Mouse (Mus musculus): Measurements from ENCODE around the gene Zfp652. TPM values are rescaled to one million over a fixed set of nuclear protein-coding genes. Genes with fewer than 3 reads are reported as not detected.

Zfp652 gene
- polyA plus RNA-seq, 1 experiment from 2014 or later: 24.9 TPM

DNA sequence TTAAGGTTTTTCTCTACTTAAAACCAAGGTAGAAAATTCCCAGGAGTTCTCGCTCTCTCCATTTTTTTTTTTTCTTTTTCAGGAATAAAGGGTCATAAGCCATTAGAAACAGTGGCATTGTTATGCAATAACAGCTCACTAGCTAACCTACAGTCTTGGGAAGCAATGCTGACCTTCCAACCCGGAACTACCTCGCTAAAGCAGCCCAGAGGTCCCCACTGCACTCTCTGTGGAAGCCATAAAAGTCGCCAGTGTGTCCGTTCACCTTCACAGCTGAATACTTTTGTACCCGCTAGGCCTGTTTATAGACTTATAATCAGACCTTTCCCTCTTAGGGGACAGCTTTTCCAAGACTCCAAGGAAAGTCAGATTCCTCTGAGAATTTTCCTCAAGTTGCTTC lies 55.8 kb downstream of the Zfp652 start:
- ATAC-seq (ENCODE audit: insufficient number of reproducible peaks, insufficient read depth, low FRiP score, low TSS enrichment, low read depth): no peak
- no peaks in the 10 kb centered on the region for H3K27me3 ChIP-seq
- H3K36me3 ChIP-seq: peaks cover 56% of the 10 kb centered on the region
- H3K4me3 ChIP-seq (replicated peaks): no peak overlapping the region
- no peak overlapping the region for H3K27ac ChIP-seq
- H3K4me2 ChIP-seq: no peak overlapping the region
- no peak overlapping the region for H3K9ac ChIP-seq (replicated peaks)
- WGBS: 71% methylated on average over 6 of the region's 6 CpGs
- H3K4me1 ChIP-seq (replicated peaks): peaks cover 5% of the 10 kb centered on the region; the same call in 1 of the 2 replicates
- no peaks in the 10 kb centered on the region for H3K9me3 ChIP-seq

DNA sequence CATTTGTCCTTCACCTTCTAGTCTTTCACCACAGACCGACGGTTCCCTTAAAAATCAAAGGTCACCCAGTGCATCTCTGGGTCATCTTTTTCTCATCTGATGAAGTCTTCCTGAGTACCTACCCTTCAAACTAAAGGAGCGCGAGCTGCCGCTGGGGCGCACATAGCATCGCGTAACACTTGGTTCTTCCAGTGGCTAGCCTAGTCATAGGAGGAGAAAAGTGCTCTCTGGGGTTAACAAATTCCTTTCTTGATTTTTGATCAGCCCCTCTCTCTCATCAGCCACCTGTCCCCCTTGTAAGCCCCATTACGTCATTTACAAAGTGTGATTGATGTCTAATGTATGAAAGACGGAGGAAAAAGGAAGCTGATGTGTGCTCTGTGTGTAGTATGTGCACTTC lies 56.7 kb downstream of the Zfp652 start:
- ATAC-seq (ENCODE audit: insufficient number of reproducible peaks, insufficient read depth, low FRiP score, low TSS enrichment, low read depth): no peak
- H3K4me1 ChIP-seq (replicated peaks): peaks cover 5% of the 10 kb centered on the region; the same call in 1 of the 2 replicates
- WGBS: 90% methylated on average over 10 of the region's 10 CpGs
- no peak overlapping the region for H3K9ac ChIP-seq (replicated peaks)
- H3K4me3 ChIP-seq (replicated peaks): no peak overlapping the region
- no peak overlapping the region for H3K27ac ChIP-seq
- H3K9me3 ChIP-seq: no peaks in the 10 kb centered on the region
- peaks cover 49% of the 10 kb centered on the region for H3K36me3 ChIP-seq
- H3K27me3 ChIP-seq: no peaks in the 10 kb centered on the region
- H3K4me2 ChIP-seq: no peak overlapping the region

DNA sequence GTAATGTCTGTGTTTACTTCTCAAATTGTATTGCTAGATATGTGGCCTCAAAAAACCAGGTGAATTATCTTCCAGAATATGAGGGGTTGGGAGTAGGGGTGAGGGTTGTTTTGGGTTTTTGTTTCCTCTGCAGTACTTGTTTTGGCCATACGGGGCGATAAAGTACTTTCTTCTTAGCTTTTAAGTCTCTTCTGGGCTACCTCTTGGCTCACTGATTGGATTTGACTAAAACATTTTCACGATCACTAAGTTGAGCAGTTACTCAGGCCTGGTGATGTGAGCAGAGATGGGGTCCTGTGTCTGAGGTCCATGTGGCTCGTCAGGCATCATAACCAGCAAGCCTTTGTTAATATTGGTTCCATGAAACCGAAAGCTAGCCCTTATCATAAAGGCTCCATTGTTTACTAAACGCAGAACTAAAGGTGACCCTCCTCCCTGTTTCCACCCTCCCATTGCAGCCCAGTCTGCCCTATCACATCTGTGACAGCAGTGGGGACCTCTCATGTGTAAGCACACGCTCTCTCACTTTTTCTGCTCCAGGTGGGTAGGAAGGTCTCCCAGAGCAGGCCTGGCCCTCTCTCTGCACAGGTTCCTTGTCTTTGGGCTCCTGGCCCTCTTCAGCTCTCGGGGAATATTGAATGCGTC lies 58.4 kb downstream of the Zfp652 start:
- Histone ChIP-seq H3K4me3 (replicated peaks) (no peak overlapping the region), H3K27ac (no peak overlapping the region), H3K4me1 (replicated peaks) (peaks cover 5% of the 10 kb centered on the region; the same call in 1 of the 2 replicates), H3K27me3 (no peaks in the 10 kb centered on the region), H3K4me2 (no peak overlapping the region), H3K9ac (replicated peaks) (no peak overlapping the region), H3K9me3 (no peaks in the 10 kb centered on the region), H3K36me3 (peaks cover 45% of the 10 kb centered on the region)
- 65% methylated on average over 9 of the region's 9 CpGs for WGBS
- no peak for ATAC-seq (ENCODE audit: insufficient number of reproducible peaks, insufficient read depth, low FRiP score, low TSS enrichment, low read depth)

DNA sequence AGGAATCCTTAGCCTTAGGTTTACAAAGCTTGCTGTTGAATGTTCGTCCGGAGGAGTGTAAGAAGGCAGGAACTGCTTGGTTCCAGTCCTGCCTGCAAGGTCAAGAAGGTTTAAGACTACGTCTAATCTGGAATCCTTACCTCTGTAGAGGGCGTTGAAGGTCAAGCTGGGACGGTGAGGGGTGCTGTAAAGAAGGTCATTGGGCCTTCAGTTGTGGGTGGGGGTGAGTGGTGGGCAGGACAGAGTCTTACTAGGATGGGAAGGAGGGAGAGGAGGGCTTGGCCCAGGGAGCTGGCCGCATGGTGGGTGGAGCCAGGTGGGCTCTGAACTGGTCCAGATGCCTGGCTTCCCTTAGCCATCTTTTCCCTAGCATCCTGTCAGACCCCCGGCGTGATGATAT lies 59.2 kb downstream of the Zfp652 start:
- Histone ChIP-seq H3K27ac (no peak overlapping the region), H3K36me3 (peaks cover 47% of the 10 kb centered on the region), H3K9me3 (no peaks in the 10 kb centered on the region), H3K27me3 (no peaks in the 10 kb centered on the region), H3K4me3 (replicated peaks) (no peak overlapping the region), H3K4me2 (no peak overlapping the region), H3K9ac (replicated peaks) (no peak overlapping the region), H3K4me1 (replicated peaks) (peaks cover 5% of the 10 kb centered on the region; the same call in 1 of the 2 replicates)
- WGBS: 81% methylated on average over 8 of the region's 8 CpGs
- ATAC-seq (ENCODE audit: insufficient number of reproducible peaks, insufficient read depth, low FRiP score, low TSS enrichment, low read depth): no peak

DNA sequence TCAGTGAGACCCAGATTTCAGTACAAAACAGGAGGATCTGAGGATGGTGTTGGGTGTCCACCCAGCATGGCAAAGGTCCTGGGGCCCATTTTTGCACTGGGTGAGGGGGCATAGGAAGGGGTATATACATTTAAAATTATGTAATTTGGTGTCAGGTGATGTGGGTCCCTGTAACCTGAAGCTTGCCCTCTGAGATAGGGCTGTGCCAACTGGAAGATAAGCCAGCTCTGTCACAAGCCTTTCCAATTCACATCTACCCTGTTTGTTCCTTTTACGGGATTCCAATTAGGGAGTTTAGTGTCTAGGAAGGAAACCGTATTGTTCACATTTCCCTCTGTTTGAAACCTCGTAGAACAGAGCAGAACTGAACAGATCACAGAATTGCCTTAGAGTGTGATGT lies 60.8 kb downstream of the Zfp652 start:
- no peak for ATAC-seq (ENCODE audit: insufficient number of reproducible peaks, insufficient read depth, low FRiP score, low TSS enrichment, low read depth)
- Histone ChIP-seq H3K9me3 (no peaks in the 10 kb centered on the region), H3K9ac (replicated peaks) (no peak overlapping the region), H3K4me3 (replicated peaks) (no peak overlapping the region), H3K4me1 (replicated peaks) (peaks cover 5% of the 10 kb centered on the region; the same call in 1 of the 2 replicates), H3K36me3 (peaks cover 44% of the 10 kb centered on the region), H3K27ac (no peak overlapping the region), H3K4me2 (no peak overlapping the region), H3K27me3 (no peaks in the 10 kb centered on the region)
- 74% methylated on average over 3 of the region's 3 CpGs for WGBS

DNA sequence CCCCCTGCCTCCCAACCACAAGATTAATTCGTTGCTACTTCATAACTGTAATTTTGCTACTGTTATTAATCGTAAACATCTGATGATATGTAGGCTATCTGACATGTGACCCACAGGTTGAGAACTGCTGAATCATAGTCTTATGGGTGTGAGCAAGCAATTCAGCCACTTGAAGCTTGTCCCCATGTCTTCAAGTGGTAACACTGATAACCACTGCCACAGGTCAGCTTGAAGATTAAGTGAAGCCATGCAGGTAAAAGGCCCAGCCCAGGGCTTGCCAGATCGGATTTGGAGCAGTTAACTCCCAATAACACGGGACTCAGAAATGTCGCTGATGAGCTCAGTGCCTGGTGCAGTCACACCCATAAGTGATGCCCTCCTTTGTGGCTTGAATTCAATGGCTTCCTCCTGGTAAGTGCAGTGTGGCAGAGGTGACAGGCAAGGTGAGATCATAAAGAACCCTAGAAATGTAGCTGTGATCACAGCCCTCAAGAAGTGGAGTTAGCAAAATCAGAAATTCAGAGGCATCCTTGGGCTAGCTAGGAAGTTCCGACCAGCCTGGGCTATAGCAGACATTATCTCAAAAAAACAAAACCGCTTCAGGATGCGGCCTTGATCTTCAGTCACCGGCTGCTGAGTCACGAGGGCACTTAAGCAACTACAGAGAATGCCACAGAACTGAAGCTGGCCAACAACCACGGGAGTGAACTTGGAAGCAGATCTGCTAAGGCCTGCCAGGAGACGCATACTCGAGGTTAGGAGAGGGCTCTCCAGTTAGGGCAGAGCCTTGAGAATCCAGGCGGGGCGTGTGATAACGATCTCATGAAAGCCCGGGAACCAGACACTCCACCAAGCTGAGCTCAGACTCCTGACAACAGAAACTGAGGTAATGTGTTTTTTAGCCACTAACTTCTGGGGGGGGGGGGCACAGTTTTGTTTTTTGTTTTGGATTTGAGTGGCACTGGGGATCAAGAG lies 65.1 kb downstream of the Zfp652 start:
- ATAC-seq (ENCODE audit: insufficient number of reproducible peaks, insufficient read depth, low FRiP score, low TSS enrichment, low read depth): no peak
- peaks cover 26% of the 10 kb centered on the region for H3K36me3 ChIP-seq
- H3K27me3 ChIP-seq: no peaks in the 10 kb centered on the region
- H3K9ac ChIP-seq (replicated peaks): no peak overlapping the region
- H3K4me3 ChIP-seq (replicated peaks): no peak overlapping the region
- no peak overlapping the region for H3K4me2 ChIP-seq
- H3K4me1 ChIP-seq (replicated peaks): no peaks in the 10 kb centered on the region
- 71% methylated on average over 17 of the region's 17 CpGs for WGBS
- no peak overlapping the region for H3K27ac ChIP-seq
- H3K9me3 ChIP-seq: no peaks in the 10 kb centered on the region

DNA sequence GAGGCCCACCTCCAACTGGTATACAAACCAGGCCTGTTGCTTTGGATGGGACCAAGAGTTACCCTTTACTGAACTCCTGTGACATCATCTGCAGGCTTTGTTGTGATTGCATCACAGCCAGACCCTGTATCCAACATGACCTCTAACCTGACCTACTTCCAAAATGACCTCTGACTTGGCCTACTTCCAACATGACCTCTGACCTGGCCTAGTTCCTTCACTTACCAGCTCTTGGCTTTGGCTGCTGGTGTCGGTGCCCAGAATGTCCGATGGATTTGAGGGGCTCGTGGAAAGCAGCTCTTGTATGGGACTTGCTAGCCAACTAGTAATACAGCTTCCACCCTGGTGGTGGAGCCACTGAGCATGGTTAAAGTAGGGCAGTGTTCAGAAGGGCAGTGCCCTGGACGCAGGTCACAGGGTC lies 66.4 kb downstream of the Zfp652 start:
- Histone ChIP-seq H3K9me3 (no peaks in the 10 kb centered on the region), H3K4me3 (replicated peaks) (no peak overlapping the region), H3K4me1 (replicated peaks) (no peaks in the 10 kb centered on the region), H3K9ac (replicated peaks) (no peak overlapping the region), H3K27me3 (no peaks in the 10 kb centered on the region), H3K4me2 (no peak overlapping the region), H3K27ac (no peak overlapping the region), H3K36me3 (peaks cover 19% of the 10 kb centered on the region)
- no peak for ATAC-seq (ENCODE audit: insufficient number of reproducible peaks, insufficient read depth, low FRiP score, low TSS enrichment, low read depth)
- 82% methylated on average over 4 of the region's 4 CpGs for WGBS

DNA sequence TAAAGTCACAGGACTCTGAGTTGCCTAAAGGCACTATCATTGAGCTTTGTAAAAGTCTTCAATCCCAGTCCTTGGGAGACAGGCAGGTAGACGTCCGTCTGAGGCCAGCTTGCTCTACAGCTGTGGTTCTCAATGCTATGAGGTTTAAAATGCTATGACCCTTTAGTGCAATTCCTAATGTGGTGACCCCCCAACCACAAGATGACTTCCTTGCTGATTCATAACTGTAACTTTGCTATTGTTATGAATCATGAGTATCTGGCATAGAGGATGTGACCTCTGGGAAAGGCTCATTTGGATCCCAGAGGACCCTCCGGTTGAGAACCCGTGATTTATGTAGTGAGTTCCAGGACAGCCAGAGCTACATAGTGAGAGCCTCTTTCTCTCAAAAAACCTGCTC lies 66.9 kb downstream of the Zfp652 start:
- ATAC-seq (ENCODE audit: insufficient number of reproducible peaks, insufficient read depth, low FRiP score, low TSS enrichment, low read depth): no peak
- Histone ChIP-seq H3K27me3 (no peaks in the 10 kb centered on the region), H3K9me3 (no peaks in the 10 kb centered on the region), H3K4me3 (replicated peaks) (no peak overlapping the region), H3K36me3 (peaks cover 17% of the 10 kb centered on the region), H3K9ac (replicated peaks) (no peak overlapping the region), H3K4me2 (no peak overlapping the region), H3K27ac (no peak overlapping the region), H3K4me1 (replicated peaks) (no peaks in the 10 kb centered on the region)
- WGBS: 84% methylated on average over 4 of the region's 4 CpGs

DNA sequence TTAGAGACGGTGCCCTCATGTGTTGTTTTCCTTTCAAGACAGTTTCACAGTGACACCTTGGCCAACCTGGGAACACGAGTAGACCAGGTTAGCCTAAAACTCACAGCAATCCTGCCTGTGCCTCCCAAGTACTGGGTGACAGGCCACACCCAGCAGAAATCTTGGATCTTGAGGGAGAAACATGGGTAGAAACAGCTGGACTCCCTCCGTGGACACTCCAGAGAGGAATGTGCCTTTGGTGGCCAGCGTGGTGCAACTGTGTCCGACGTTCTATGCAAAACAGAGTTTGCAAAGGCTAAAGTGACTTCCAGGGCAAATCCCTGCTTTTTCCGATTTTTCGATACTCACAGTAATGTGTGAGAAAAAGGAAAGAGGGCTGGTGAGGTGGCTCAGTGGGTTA lies 68.0 kb downstream of the Zfp652 start:
- Histone ChIP-seq H3K27ac (no peak overlapping the region), H3K4me3 (replicated peaks) (no peak overlapping the region), H3K9me3 (no peaks in the 10 kb centered on the region), H3K27me3 (no peaks in the 10 kb centered on the region), H3K4me1 (replicated peaks) (no peaks in the 10 kb centered on the region), H3K36me3 (peaks cover 13% of the 10 kb centered on the region), H3K4me2 (no peak overlapping the region), H3K9ac (replicated peaks) (no peak overlapping the region)
- WGBS: 94% methylated on average over 8 of the region's 8 CpGs
- no peak for ATAC-seq (ENCODE audit: insufficient number of reproducible peaks, insufficient read depth, low FRiP score, low TSS enrichment, low read depth)

DNA sequence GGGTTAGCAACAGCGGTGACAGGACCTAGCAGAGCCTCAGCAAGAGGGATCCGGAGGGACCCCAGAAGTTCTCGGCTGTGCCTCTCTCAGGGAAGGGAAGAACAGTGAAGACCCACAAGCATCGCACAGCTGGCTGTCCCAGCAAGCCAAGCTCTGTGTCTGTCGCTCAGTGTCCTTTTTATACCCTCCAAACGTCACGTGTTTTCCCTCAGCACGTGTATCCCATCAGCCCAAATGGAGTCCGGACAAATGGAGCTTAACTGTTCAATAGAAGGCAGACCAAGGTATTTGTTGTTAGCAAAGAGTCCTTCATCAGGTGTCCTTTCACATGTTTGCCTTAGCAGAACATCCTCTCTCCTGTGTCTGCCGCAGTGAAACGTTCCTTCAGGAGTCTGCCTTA lies 69.1 kb downstream of the Zfp652 start:
- no peaks in the 10 kb centered on the region for H3K27me3 ChIP-seq
- no peak overlapping the region for H3K4me2 ChIP-seq
- no peaks in the 10 kb centered on the region for H3K4me1 ChIP-seq (replicated peaks)
- WGBS: 85% methylated on average over 11 of the region's 11 CpGs
- peaks cover 5% of the 10 kb centered on the region; the same call in 1 of the 2 replicates for H3K36me3 ChIP-seq
- H3K9me3 ChIP-seq: no peaks in the 10 kb centered on the region
- no peak overlapping the region for H3K9ac ChIP-seq (replicated peaks)
- ATAC-seq (ENCODE audit: insufficient number of reproducible peaks, insufficient read depth, low FRiP score, low TSS enrichment, low read depth): no peak
- no peak overlapping the region for H3K4me3 ChIP-seq (replicated peaks)
- no peak overlapping the region for H3K27ac ChIP-seq

DNA sequence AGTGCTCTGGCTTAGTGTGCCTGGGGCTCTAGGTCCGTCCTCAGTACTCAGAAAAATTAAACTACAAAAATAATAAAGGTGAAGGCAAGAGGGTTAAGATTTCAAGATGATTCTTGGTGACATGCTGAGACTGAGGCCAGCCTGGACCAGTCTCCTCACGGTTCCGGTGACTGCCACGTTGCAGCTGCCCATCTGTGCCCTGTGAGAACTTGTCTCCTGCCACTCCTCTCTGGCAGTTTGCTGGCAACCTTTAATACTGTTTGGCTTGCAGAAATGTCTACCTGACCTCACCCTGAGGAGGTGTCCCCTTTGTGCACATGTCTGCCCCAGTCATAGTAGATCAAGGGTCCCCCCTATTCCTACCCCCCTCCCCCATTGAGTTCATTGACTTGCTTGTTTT lies 71.0 kb downstream of the Zfp652 start:
- Histone ChIP-seq H3K9ac (replicated peaks) (no peak overlapping the region), H3K9me3 (no peaks in the 10 kb centered on the region), H3K4me1 (replicated peaks) (no peaks in the 10 kb centered on the region), H3K36me3 (no peaks in the 10 kb centered on the region), H3K27ac (no peak overlapping the region), H3K27me3 (no peaks in the 10 kb centered on the region), H3K4me3 (replicated peaks) (no peak overlapping the region), H3K4me2 (no peak overlapping the region)
- ATAC-seq (ENCODE audit: insufficient number of reproducible peaks, insufficient read depth, low FRiP score, low TSS enrichment, low read depth): no peak
- WGBS: 80% methylated on average over 4 of the region's 4 CpGs

Data from limb, embryonic 12.5 days (tissue).